9 mouse cellular contexts compared by ENCODE assay signal in genomic region chr10:26995182-26995975, GRCm38 (mm10).
A peak's percentile ranks its signal among the peaks of the same experiment; 100 is the strongest.
DNase-seq lines count a peak whose midpoint lies in the region; ATAC-seq and TF ChIP-seq lines count a peak whose summit lies in the region.
"Had no signal": no experiment of that assay in that cellular context is flagged by ENCODE, and none has a peak within 500 bp of the region (broad histone marks: within the 10 kb centered on the region; RNA-seq: fewer than 3 reads in every experiment).

No protein-coding gene starts in this region.

- no peak for TF ChIP-seq POLR2A in heart, adult 2 months (IDR thresholded peaks at IDR 0.05; ENCODE audit: insufficient read depth, low read depth, low read length)

- H3K9ac ChIP-seq in heart, adult 2 months (ENCODE audit: low read depth, low read length) = no peak overlapping the region
- no peak overlapping the region for H3K9ac ChIP-seq in heart, embryonic 11.5 days (ENCODE audit: low read depth, low read length)
- no peak overlapping the region for H3K9ac ChIP-seq in lung, postnatal 0 days (replicated peaks; ENCODE audit: low read depth)
- H3K9ac ChIP-seq: stomach, embryonic 15.5 days had no signal

- no peak overlapping the region for H3K4me2 ChIP-seq in heart, embryonic 11.5 days
- H3K4me2 ChIP-seq in lung, postnatal 0 days (replicated peaks; ENCODE audit: low read depth, low read length) = no peak overlapping the region
- H3K4me2 ChIP-seq: stomach, embryonic 15.5 days had no signal

- H3K4me3 ChIP-seq in heart, adult 2 months = no peak overlapping the region
- H3K4me3 ChIP-seq in heart, embryonic 11.5 days (ENCODE audit: low read depth, low read length) = no peak overlapping the region
- H3K4me3 ChIP-seq in embryonic facial prominence, embryonic 10.5 days = no peak overlapping the region
- no peak overlapping the region for H3K4me3 ChIP-seq in lung, postnatal 0 days (ENCODE audit: low read depth, low read length)
- H3K4me3 ChIP-seq: stomach, embryonic 15.5 days had no signal

- H3K79me2 ChIP-seq in heart, adult 2 months (replicated peaks; ENCODE audit: control insufficient read depth, insufficient read depth, low read length) = no peaks in the 10 kb centered on the region

- intact Hi-C loops in heart, adult 2 months (cut with DNase I) = loop anchor here (1.0 to 10.0 kb wide), 3 partner anchors 284 to 623 kb away; no protein-coding TSS in a partner anchor

- peaks cover 4% of the 10 kb centered on the region; the same call in 1 of the 2 replicates for H3K36me3 ChIP-seq in heart, adult 2 months (ENCODE audit: control insufficient read depth, insufficient read depth, low read length)
- no peaks in the 10 kb centered on the region for H3K36me3 ChIP-seq in heart, embryonic 11.5 days (ENCODE audit: control insufficient read depth, insufficient read depth, low read length)
- no peaks in the 10 kb centered on the region for H3K36me3 ChIP-seq in embryonic facial prominence, embryonic 10.5 days (replicated peaks)
- no peaks in the 10 kb centered on the region for H3K36me3 ChIP-seq in lung, postnatal 0 days (ENCODE audit: insufficient read depth, low read length)
- H3K36me3 ChIP-seq: stomach, embryonic 15.5 days had no signal

- no peaks in the 10 kb centered on the region for H3K27me3 ChIP-seq in heart, adult 2 months (ENCODE audit: control insufficient read depth, insufficient read depth, low read length)
- H3K27me3 ChIP-seq in heart, embryonic 11.5 days (ENCODE audit: control insufficient read depth, insufficient read depth, low read length) = no peaks in the 10 kb centered on the region
- no peaks in the 10 kb centered on the region for H3K27me3 ChIP-seq in embryonic facial prominence, embryonic 10.5 days (replicated peaks; ENCODE audit: low read depth, poor library complexity, severe bottlenecking)
- no peaks in the 10 kb centered on the region for H3K27me3 ChIP-seq in lung, postnatal 0 days (replicated peaks; ENCODE audit: insufficient read depth, low read length)
- H3K27me3 ChIP-seq: stomach, embryonic 15.5 days had no signal

- no peak for TF ChIP-seq EP300 in heart, adult 2 months (IDR thresholded peaks at IDR 0.05; ENCODE audit: insufficient read depth, low read depth, low read length)
- no peak for TF ChIP-seq EP300 in lung, postnatal 0 days (IDR thresholded peaks at IDR 0.05)

- ATAC-seq in heart, embryonic 11.5 days (replicated peaks; ENCODE audit: insufficient number of reproducible peaks, low FRiP score, low TSS enrichment) = no peak
- ATAC-seq in lung, postnatal 0 days = no peak

- WGBS in heart, adult 2 months = 74% methylated on average over 8 of the region's 8 CpGs
- 74% methylated on average over 8 of the region's 8 CpGs for WGBS in heart, embryonic 11.5 days (ENCODE audit: insufficient replicate concordance)
- WGBS in embryonic facial prominence, embryonic 10.5 days = 76% methylated on average over 8 of the region's 8 CpGs
- WGBS in lung, postnatal 0 days = 75% methylated on average over 8 of the region's 8 CpGs

- H3K9me3 ChIP-seq in heart, embryonic 11.5 days (replicated peaks; ENCODE audit: control insufficient read depth, low read length) = no peaks in the 10 kb centered on the region
- H3K9me3 ChIP-seq in embryonic facial prominence, embryonic 10.5 days = no peaks in the 10 kb centered on the region
- H3K9me3 ChIP-seq in lung, postnatal 0 days (ENCODE audit: low read length) = no peaks in the 10 kb centered on the region
- H3K9me3 ChIP-seq: stomach, embryonic 15.5 days had no signal

- peak; percentile 88 for TF ChIP-seq CTCF in heart, adult 2 months (IDR thresholded peaks at IDR 0.05)
- TF ChIP-seq CTCF in lung, postnatal 0 days (IDR thresholded peaks at IDR 0.05) = peak; percentile 86

- no peak overlapping the region for H3K27ac ChIP-seq in heart, adult 2 months
- no peak overlapping the region for H3K27ac ChIP-seq in heart, embryonic 11.5 days (ENCODE audit: low read depth, low read length)
- H3K27ac ChIP-seq in embryonic facial prominence, embryonic 10.5 days (replicated peaks) = no peak overlapping the region
- H3K27ac ChIP-seq in lung, postnatal 0 days (ENCODE audit: low read length) = no peak overlapping the region
- H3K27ac ChIP-seq: stomach, embryonic 15.5 days had no signal

- DNase-seq in heart, adult 2 months = peak; percentile 15 to 29
- DNase-seq in adrenal gland, postnatal 10 days = peak; percentile 71
- DNase-seq in embryonic facial prominence, embryonic 10.5 days (ENCODE audit: low spot score) = peak; percentile 28
- DNase-seq in heart, postnatal 4 days = peak; percentile 74
- peak; percentile 28 to 78 for DNase-seq in layer of hippocampus, adult 18-20 months (ENCODE audit: low spot score in 2 of 2)
- DNase-seq in lung, postnatal 0 days (ENCODE audit: low spot score) = peak; percentile 47
- DNase-seq in retina, embryonic 14.5 days (ENCODE audit: low spot score) = peak; percentile 75

- peaks cover 2% of the 10 kb centered on the region; the same call in 1 of the 2 replicates for H3K4me1 ChIP-seq in heart, adult 2 months (ENCODE audit: control insufficient read depth, insufficient read depth, low read length)
- no peaks in the 10 kb centered on the region for H3K4me1 ChIP-seq in heart, embryonic 11.5 days (ENCODE audit: control insufficient read depth, insufficient read depth, low read length)
- H3K4me1 ChIP-seq in embryonic facial prominence, embryonic 10.5 days = no peaks in the 10 kb centered on the region
- H3K4me1 ChIP-seq in lung, postnatal 0 days (ENCODE audit: insufficient read depth, low read depth, low read length) = no peaks in the 10 kb centered on the region; the same call in 1 of the 2 replicates
- H3K4me1 ChIP-seq: stomach, embryonic 15.5 days had no signal

Comparison
In these comparisons a context has a peak if more than half of its experiments do, and no peak if none do; other contexts are left out.
1. DNase-seq: peak in every context shown above with its lines; median percentile 75 in retina, embryonic 14.5 days; 74 in heart, postnatal 4 days; 71 in adrenal gland, postnatal 10 days; 53 in layer of hippocampus, adult 18-20 months; 47 in lung, postnatal 0 days; 28 in embryonic facial prominence, embryonic 10.5 days; 22 in heart, adult 2 months.